Mouse (Mus musculus): ENCODE data around the gene Lag3. TPM values are rescaled to one million over a fixed set of nuclear protein-coding genes. Genes with fewer than 3 reads are reported as not detected.
"Not testable (repeated sequence)": the region's sequence is repeated elsewhere in the genome, so short reads cannot be mapped to it uniquely, and the experiment has no call there.

Gene Lag3
- polyA plus RNA-seq, 1 experiment from 2014 or later: 2.3 TPM

DNA sequence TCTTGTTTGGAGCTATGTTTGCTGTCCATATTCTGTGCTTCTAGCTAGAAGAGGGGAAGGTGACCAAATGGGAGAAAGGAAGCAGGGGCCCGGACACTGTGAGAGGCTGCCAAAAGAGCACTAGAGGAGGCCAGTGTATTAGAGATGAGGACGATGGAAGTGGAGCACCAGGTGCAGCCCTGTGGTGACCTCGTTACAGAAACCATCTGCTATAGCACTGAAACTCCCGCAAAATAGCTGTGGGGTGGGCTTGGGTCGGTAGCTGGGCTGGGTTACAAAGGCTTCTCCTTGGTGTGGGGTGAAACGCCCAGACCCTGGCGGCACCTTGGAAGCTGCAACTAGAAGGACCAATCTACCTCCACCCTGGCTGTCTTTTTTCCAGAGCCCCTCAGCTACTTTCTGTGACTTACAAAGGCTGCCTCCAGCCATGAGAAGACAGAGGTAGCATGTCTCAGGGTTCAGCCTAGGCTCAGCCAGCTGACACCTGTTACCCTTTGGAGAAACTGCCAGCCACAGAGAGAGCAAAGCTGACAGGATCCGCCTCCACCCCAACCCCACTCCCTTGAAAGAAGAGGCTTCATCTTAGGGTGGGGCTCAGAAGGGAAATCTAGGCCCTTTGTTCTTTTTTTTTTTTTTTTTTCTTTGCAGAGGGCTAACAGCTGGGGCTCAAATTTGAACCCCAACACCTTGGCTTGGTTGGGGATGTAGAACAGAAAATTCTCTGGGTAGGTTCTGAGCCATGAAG is 11.3 kb downstream of the Lag3 start:
- Histone ChIP-seq H3K4me2 (ENCODE audit: low read depth, low read length, severe bottlenecking) (no peak overlapping the region), H3K4me1 (replicated peaks; ENCODE audit: control insufficient read depth, insufficient read depth, low read length) (peaks cover 4% of the 10 kb centered on the region; the same call in 1 of the 2 replicates), H3K4me3 (ENCODE audit: low read depth, low read length) (no peak overlapping the region), H3K36me3 (ENCODE audit: control insufficient read depth, insufficient read depth, low read length) (no peaks in the 10 kb centered on the region), H3K27ac (ENCODE audit: low read depth, low read length) (no peak overlapping the region), H3K9ac (ENCODE audit: low read length) (no peak overlapping the region), H3K9me3 (ENCODE audit: control insufficient read depth, low read length) (no peaks in the 10 kb centered on the region), H3K27me3 (ENCODE audit: control insufficient read depth, insufficient read depth, low read length) (no peaks in the 10 kb centered on the region)
- ATAC-seq (replicated peaks; ENCODE audit: low FRiP score) (no peak), DNase-seq (ENCODE audit: low spot score) (no peak)
- 64% methylated on average over 8 of the region's 8 CpGs for WGBS

DNA sequence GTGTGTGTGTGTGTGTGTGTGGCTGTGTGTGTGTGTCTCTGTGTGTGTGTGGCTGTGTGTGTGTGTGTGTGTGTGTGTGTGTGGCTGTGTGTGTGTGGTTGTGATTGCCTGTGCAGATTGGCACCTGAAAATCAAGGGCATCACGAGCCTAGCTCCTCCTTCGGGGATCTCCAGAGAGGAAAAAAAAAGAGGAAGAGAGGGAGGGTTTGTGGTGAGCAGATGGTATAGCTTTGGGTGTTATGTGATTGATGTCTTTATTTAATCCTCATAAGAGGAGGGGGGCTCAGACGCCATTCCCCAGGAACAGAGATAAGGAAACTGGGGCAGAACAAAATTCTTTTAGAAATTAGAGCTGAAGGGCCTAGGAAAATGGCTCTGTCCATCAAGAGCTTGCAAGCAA is 13.1 kb downstream of the Lag3 start:
- Histone ChIP-seq H3K9me3 (ENCODE audit: control insufficient read depth, low read length) (no peaks in the 10 kb centered on the region), H3K4me3 (ENCODE audit: low read depth, low read length) (no peak overlapping the region), H3K4me1 (replicated peaks; ENCODE audit: control insufficient read depth, insufficient read depth, low read length) (0 out of 2 replicates have a peak, but pooled peaks cover under 1% of the 10 kb centered on the region), H3K4me2 (ENCODE audit: low read depth, low read length, severe bottlenecking) (no peak overlapping the region), H3K9ac (ENCODE audit: low read length) (no peak overlapping the region), H3K27me3 (ENCODE audit: control insufficient read depth, insufficient read depth, low read length) (no peaks in the 10 kb centered on the region), H3K27ac (ENCODE audit: low read depth, low read length) (no peak overlapping the region), H3K36me3 (ENCODE audit: control insufficient read depth, insufficient read depth, low read length) (no peaks in the 10 kb centered on the region)
- DNase-seq (ENCODE audit: low spot score) (no peak), ATAC-seq (replicated peaks; ENCODE audit: low FRiP score) (no peak)
- 74% methylated on average over 3 of the region's 3 CpGs for WGBS

DNA sequence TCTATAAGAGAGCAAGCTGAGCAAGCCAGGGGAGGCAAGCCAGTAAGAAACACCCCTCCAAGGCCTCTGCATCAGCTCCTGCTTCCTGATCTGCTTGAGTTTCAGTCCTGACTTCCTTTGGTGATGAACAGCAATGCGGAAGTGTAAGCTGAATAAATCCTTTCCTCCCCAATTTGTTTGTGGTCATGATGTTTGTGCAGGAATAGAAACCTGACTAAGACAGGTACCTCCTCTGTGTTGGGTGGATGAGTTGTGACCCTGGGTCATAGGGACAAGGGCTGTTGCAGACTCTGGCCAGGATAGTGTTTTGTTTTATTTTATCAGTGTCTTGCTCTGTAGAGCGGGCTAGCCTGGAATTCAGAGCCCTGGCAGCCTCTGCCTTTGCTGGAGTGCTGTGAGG is 17.4 kb downstream of the Lag3 start:
- WGBS: 100% methylated on average over 2 of the region's 2 CpGs
- not testable (repeated sequence) for H3K27ac ChIP-seq (ENCODE audit: low read depth, low read length); H3K4me2 ChIP-seq (ENCODE audit: low read depth, low read length, severe bottlenecking); H3K4me1 ChIP-seq (replicated peaks; ENCODE audit: control insufficient read depth, insufficient read depth, low read length); H3K9me3 ChIP-seq (ENCODE audit: control insufficient read depth, low read length); H3K36me3 ChIP-seq (ENCODE audit: control insufficient read depth, insufficient read depth, low read length); DNase-seq (ENCODE audit: low spot score); H3K4me3 ChIP-seq (ENCODE audit: low read depth, low read length); H3K9ac ChIP-seq (ENCODE audit: low read length); ATAC-seq (replicated peaks; ENCODE audit: low FRiP score); H3K27me3 ChIP-seq (ENCODE audit: control insufficient read depth, insufficient read depth, low read length)

GRCm38 (mm10) chr6:124890997-124891396 is 20.5 kb downstream of the Lag3 start:
- no peaks in the 10 kb centered on the region for H3K36me3 ChIP-seq (ENCODE audit: control insufficient read depth, insufficient read depth, low read length)
- no peak overlapping the region for H3K9ac ChIP-seq (ENCODE audit: low read length)
- 64% methylated on average over 6 of the region's 6 CpGs for WGBS
- no peak for DNase-seq (ENCODE audit: low spot score)
- H3K4me2 ChIP-seq (ENCODE audit: low read depth, low read length, severe bottlenecking): no peak overlapping the region
- H3K27ac ChIP-seq (ENCODE audit: low read depth, low read length): no peak overlapping the region
- H3K4me1 ChIP-seq (replicated peaks; ENCODE audit: control insufficient read depth, insufficient read depth, low read length): no peaks in the 10 kb centered on the region
- H3K4me3 ChIP-seq (ENCODE audit: low read depth, low read length): no peak overlapping the region
- no peaks in the 10 kb centered on the region for H3K27me3 ChIP-seq (ENCODE audit: control insufficient read depth, insufficient read depth, low read length)
- H3K9me3 ChIP-seq (ENCODE audit: control insufficient read depth, low read length): no peaks in the 10 kb centered on the region
- no peak for ATAC-seq (replicated peaks; ENCODE audit: low FRiP score)

DNA sequence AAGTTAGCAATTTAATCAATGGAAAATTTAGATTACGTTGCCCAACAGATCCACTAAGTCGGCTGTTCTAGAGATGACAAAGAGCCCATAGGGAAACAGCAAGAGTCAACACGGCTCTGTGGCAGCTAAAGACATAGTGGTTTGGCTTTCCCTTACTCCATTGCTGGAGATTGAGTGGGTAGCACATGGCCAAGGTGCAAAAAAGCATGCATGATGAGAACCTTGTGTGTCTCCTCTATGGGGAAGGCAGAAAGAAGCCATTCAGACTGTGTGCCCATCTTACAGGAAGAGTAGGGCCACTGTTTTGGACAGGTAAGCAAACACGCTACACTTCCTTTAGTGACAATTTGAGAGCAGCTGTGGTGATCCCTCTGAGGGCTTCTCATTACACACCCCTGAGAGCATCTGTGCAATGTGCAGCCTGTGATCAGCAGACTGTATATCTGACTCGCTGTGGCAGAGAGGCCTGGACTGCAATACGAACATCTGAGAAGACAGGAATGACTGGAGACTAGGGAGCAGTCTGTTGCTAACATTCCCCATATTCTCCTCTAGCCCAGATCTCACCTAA is 22.9 kb downstream of the Lag3 start:
- H3K27ac ChIP-seq (ENCODE audit: low read depth, low read length): no peak overlapping the region
- no peak overlapping the region for H3K4me3 ChIP-seq (ENCODE audit: low read depth, low read length)
- DNase-seq (ENCODE audit: low spot score) (no peak), ATAC-seq (replicated peaks; ENCODE audit: low FRiP score) (no peak)
- H3K27me3 ChIP-seq (ENCODE audit: control insufficient read depth, insufficient read depth, low read length): no peaks in the 10 kb centered on the region
- H3K4me1 ChIP-seq (replicated peaks; ENCODE audit: control insufficient read depth, insufficient read depth, low read length): no peaks in the 10 kb centered on the region
- H3K9me3 ChIP-seq (ENCODE audit: control insufficient read depth, low read length): no peaks in the 10 kb centered on the region
- H3K36me3 ChIP-seq (ENCODE audit: control insufficient read depth, insufficient read depth, low read length): no peaks in the 10 kb centered on the region
- H3K9ac ChIP-seq (ENCODE audit: low read length): no peak overlapping the region
- H3K4me2 ChIP-seq (ENCODE audit: low read depth, low read length, severe bottlenecking): no peak overlapping the region
- WGBS: 91% methylated on average over 6 of the region's 6 CpGs

GRCm38 (mm10) chr6:124887986-124888385 is 23.5 kb downstream of the Lag3 start, which contains the start of gene Cd4:
Gene Cd4, minus strand, starts transcription at chr6:124888221.
- WGBS: 88% methylated on average over 9 of the region's 9 CpGs
- H3K27me3 ChIP-seq (ENCODE audit: control insufficient read depth, insufficient read depth, low read length): no peaks in the 10 kb centered on the region
- no peaks in the 10 kb centered on the region for H3K36me3 ChIP-seq (ENCODE audit: control insufficient read depth, insufficient read depth, low read length)
- no peak within 1 kb of the TSS for H3K4me3 ChIP-seq (ENCODE audit: low read depth, low read length)
- no peak within 1 kb of the TSS for H3K27ac ChIP-seq (ENCODE audit: low read depth, low read length)
- H3K9me3 ChIP-seq (ENCODE audit: control insufficient read depth, low read length): no peaks in the 10 kb centered on the region
- no peak within 1 kb of the TSS for H3K4me2 ChIP-seq (ENCODE audit: low read depth, low read length, severe bottlenecking)
- H3K4me1 ChIP-seq (replicated peaks; ENCODE audit: control insufficient read depth, insufficient read depth, low read length): no peaks in the 10 kb centered on the region
- H3K9ac ChIP-seq (ENCODE audit: low read length): no peak within 1 kb of the TSS
- no peak for ATAC-seq (replicated peaks; ENCODE audit: low FRiP score)
- no peak for DNase-seq (ENCODE audit: low spot score)

- H3K4me2 ChIP-seq (ENCODE audit: low read depth, low read length, severe bottlenecking): no peak overlapping the region
- H3K9ac ChIP-seq (ENCODE audit: low read length): no peak overlapping the region
- ATAC-seq (replicated peaks; ENCODE audit: low FRiP score): no peak
- WGBS: 89% methylated on average over 8 of the region's 8 CpGs
- H3K36me3 ChIP-seq (ENCODE audit: control insufficient read depth, insufficient read depth, low read length): no peaks in the 10 kb centered on the region
- H3K4me3 ChIP-seq (ENCODE audit: low read depth, low read length): no peak overlapping the region
- H3K9me3 ChIP-seq (ENCODE audit: control insufficient read depth, low read length): no peaks in the 10 kb centered on the region
- no peaks in the 10 kb centered on the region for H3K4me1 ChIP-seq (replicated peaks; ENCODE audit: control insufficient read depth, insufficient read depth, low read length)
- no peaks in the 10 kb centered on the region for H3K27me3 ChIP-seq (ENCODE audit: control insufficient read depth, insufficient read depth, low read length)
- DNase-seq (ENCODE audit: low spot score): no peak
- no peak overlapping the region for H3K27ac ChIP-seq (ENCODE audit: low read depth, low read length)
Observed at GRCm38 (mm10) chr6:124885956-124886381, 25.5 kb downstream of the Lag3 start.

DNA sequence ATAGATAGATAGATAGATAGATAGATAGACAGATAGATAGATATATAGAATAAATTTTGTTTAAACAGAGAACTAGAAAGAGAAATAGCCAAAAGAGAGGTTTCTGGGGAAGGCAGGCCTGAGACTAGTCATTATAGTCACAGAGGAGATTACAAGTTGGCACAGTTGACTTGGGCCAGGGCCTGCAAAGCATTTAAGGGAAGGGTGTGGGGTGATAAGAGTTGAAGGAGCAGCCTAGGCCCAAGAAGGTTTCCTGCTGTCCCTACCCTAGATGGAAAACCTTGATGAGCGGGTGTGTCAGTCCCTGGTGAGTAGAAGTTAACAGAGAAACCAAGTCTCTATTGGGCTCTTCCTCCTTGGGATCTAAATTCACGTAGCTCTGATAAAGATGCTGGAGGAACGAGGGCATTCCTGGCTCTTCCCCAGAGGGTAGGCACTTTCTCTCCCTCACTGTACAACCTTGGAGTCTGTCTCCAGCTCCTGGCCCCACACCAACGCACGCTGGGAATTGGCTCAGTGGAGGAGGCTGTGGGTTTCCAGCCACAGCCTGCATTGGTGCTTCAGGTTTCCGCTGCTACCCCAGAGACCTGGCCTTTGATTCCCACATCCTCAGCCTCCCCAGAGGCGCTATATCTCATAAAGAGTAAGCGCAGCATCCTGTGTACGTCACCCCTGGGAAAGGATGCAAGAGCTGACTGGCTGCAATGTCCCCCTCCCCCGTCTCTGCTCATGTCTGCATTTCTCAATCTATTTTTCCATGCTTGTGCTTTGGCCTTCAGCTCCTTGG is 26.6 kb downstream of the Lag3 start:
- WGBS: 86% methylated on average over 10 of the region's 10 CpGs
- DNase-seq (ENCODE audit: low spot score) (no peak), ATAC-seq (replicated peaks; ENCODE audit: low FRiP score) (no peak)
- Histone ChIP-seq H3K4me2 (ENCODE audit: low read depth, low read length, severe bottlenecking) (no peak overlapping the region), H3K4me1 (replicated peaks; ENCODE audit: control insufficient read depth, insufficient read depth, low read length) (no peaks in the 10 kb centered on the region), H3K4me3 (ENCODE audit: low read depth, low read length) (no peak overlapping the region), H3K27ac (ENCODE audit: low read depth, low read length) (no peak overlapping the region), H3K9ac (ENCODE audit: low read length) (no peak overlapping the region), H3K27me3 (ENCODE audit: control insufficient read depth, insufficient read depth, low read length) (no peaks in the 10 kb centered on the region), H3K9me3 (ENCODE audit: control insufficient read depth, low read length) (no peaks in the 10 kb centered on the region), H3K36me3 (ENCODE audit: control insufficient read depth, insufficient read depth, low read length) (no peaks in the 10 kb centered on the region)
